Mouse (Mus musculus) megakaryocyte-erythroid progenitor cell, adult 5 weeks (primary cell): ENCODE data around the gene Ubap1. TPM values are rescaled to one million over a fixed set of nuclear protein-coding genes. Genes with fewer than 3 reads are reported as not detected.

Source experiments
- polyA plus RNA-seq: library from polyadenylated mRNA; stranded (reverse); fragments of >175 nt; gene quantifications from 2 replicates; pipeline ENCODE4 v1.2.3, GENCODE M21; 2012

Gene Ubap1
- 38.0 and 58.3 TPM in 2 replicates for polyA plus RNA-seq

GRCm38 (mm10) chr4:41348584-41349198 is at the start of gene Ubap1:
Gene Ubap1 (plus strand): TSS chr4:41348996.

GRCm38 (mm10) chr4:41314141-41315129 is 34.4 kb upstream of the Ubap1 start, which contains the start of gene Dcaf12:
Gene Dcaf12 (minus strand): TSS chr4:41314889.

Other genes with a start within 250 kb of the Ubap1 start
- gene Nol6, start 224.5 kb upstream of the Ubap1 start, polyA plus RNA-seq: 60.4 and 73.0 TPM in 2 replicates
- 40.7 and 46.9 TPM in 2 replicates for gene Ube2r2, start 213.3 kb upstream of the Ubap1 start, polyA plus RNA-seq
- 450 and 525 TPM in 2 replicates for gene Ubap2, start 73.9 kb upstream of the Ubap1 start, polyA plus RNA-seq
- gene Dcaf12, start 34.1 kb upstream of the Ubap1 start, polyA plus RNA-seq: 21.3 and 30.6 TPM in 2 replicates
- gene Kif24, start 115.9 kb downstream of the Ubap1 start, polyA plus RNA-seq: 1.6 and 2.0 TPM in 2 replicates
- gene Nudt2, start 116.2 kb downstream of the Ubap1 start, polyA plus RNA-seq: 6.1 and 6.4 TPM in 2 replicates
- not detected in 2 replicates for gene AI464131, start 154.1 kb downstream of the Ubap1 start, polyA plus RNA-seq
- gene 1110017D15Rik, start 168.3 kb downstream of the Ubap1 start, polyA plus RNA-seq: not detected in 2 replicates
- gene Fam219a, start 220.5 kb downstream of the Ubap1 start, polyA plus RNA-seq: 7.7 and 8.8 TPM in 2 replicates
- gene Dnaic1, start 220.8 kb downstream of the Ubap1 start, polyA plus RNA-seq: not detected in 2 replicates